Mouse (Mus musculus) thymus, postnatal 10 days (tissue): ENCODE measurements at regions not wholly inside any gene's neighbourhood (a gene's known extent, or its start where the extent isn't known, plus 50 kb on each side); places are given as distances from the start of the nearest gene placed in this dataset.
A peak's percentile ranks its signal among the peaks of the same experiment; 100 is the strongest.

Source experiments
- DNase-seq, 2 experiments: peaks; one replicate each; pipeline ENCODE4 v3.0.0; 2021; ENCODE audit warnings: low spot score in 2 of 2

DNA sequence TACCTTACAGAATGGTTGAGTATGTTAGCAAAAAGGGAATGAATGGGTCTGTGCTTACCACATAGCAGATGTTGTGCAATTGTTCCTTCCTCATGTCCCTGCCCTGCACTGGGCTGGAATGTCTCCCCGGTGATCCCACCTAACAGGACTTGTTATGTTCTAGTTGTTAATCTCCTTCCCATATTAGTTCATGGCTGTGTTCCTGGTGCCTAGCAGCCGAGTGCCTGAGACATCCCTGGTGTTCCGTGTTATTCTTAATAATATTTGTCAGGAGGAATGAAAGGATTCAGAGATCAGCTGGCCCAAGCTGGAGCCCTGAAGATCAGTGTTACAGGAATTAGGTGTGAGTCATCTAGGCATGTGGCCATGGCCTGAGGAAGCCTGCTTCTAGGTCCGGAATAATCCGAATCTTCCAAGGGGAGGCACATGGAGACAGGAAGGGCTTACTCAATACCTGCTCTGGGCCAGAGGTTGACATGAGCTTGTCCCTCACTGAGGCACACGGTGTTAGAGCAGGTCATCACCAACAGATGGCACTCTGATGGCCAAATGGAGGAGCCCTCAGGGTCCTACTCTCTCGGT is 171.2 kb downstream of the 4933412E24Rik start:
- no peak for DNase-seq

DNA sequence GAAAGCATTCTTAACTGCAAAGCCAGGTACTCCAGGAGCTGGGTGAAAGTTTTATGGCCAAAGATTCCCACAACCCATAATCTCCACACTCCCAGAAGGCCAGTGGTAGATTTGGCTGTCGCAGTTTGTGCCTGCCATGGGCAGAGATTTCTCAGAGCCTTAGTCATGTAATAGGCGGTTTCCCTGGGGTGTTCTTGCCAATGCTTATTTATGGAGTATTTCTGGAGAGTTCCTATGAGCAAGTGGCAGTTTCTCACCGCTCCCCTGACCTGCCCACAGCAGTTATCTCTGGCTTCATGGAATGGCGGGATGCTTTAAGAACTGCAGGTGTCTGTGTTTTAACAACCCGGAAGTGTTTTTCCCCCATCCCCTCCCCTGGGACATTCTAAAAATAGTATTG is 179.8 kb downstream of the 4933412E24Rik start:
- DNase-seq = no peak

GRCm38 (mm10) chr15:59833232-59833631 is 183.2 kb downstream of the 4933412E24Rik start:
- DNase-seq = no peak

DNA sequence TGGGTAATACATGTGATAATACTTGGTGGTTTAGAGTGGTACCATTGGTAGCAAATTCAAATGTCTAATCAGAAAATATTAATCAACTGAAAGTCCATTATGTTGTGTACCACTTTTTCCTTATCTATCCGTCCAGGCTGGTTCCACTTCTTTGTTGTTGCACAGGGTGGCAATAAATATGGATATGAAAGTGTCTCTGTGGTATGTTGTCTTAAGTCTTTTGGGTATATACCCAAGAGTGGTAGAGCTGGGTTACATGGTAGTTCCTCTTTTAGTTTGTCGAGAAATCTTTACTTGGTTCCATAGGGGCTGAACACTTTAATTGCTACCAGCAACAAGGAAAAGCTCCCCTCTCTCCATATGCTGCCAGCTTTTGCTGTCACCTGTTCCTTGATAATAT is 184.9 kb downstream of the 4933412E24Rik start:
- DNase-seq = no peak

- DNase-seq = no peak
These were observed 185.6 kb downstream of the 4933412E24Rik start for GRCm38 (mm10) chr15:59830553-59831462.

- DNase-seq = peak; percentile 26 to 67
These were observed 188.0 kb downstream of the 4933412E24Rik start for GRCm38 (mm10) chr15:59828421-59828820.

- no peak for DNase-seq
These were observed 190.1 kb downstream of the 4933412E24Rik start for GRCm38 (mm10) chr15:59826164-59826950.

- no peak for DNase-seq
These were observed 192.5 kb downstream of the 4933412E24Rik start for GRCm38 (mm10) chr15:59823921-59824320.

DNA sequence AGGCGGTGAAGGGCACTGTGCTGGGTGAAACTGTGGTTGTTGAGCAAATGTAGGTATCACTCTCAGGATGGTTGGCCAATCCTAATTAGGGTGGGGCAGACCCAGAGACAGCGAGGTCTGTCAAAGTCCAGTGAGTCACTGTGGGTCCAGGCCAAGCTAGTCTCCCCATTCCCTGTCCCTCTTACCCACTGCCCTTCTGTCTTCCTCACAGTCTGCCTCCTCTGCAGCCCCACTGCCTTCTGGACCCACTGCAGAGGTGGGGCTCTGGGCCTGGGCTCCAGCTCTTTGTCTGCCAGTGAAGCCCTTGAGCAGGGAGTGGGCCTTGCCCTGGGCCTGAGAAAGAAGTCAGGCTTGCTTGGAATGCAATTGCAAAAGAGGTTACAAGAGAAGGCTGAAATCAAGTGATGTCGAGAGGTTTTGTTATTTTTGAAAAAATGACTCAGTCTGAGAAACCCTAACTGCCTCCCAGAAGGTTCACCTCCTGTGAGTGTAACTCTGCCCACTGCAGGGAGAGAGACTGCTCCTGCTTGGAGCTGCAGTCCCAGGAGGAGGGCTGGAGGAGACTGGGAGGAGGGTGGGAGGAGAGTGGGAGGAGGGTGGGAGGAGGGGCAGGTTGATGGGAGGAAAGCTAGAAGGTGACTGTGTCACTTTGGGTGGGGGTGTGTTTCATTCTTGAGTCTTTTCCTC is 193.3 kb downstream of the 4933412E24Rik start:
- no peak for DNase-seq

- no peak for DNase-seq
These were observed 196.1 kb downstream of the 4933412E24Rik start for GRCm38 (mm10) chr15:59820317-59820716.

GRCm38 (mm10) chr15:59816031-59816430 is 200.4 kb downstream of the 4933412E24Rik start:
- no peak for DNase-seq

- no peak for DNase-seq
These were observed 204.8 kb downstream of the 4933412E24Rik start for GRCm38 (mm10) chr15:59811566-59811965.

- DNase-seq = no peak
These were observed 207.1 kb downstream of the 4933412E24Rik start for GRCm38 (mm10) chr15:59809361-59809760.

- DNase-seq = no peak
These were observed 208.7 kb downstream of the 4933412E24Rik start for GRCm38 (mm10) chr15:59807723-59808122.

DNA sequence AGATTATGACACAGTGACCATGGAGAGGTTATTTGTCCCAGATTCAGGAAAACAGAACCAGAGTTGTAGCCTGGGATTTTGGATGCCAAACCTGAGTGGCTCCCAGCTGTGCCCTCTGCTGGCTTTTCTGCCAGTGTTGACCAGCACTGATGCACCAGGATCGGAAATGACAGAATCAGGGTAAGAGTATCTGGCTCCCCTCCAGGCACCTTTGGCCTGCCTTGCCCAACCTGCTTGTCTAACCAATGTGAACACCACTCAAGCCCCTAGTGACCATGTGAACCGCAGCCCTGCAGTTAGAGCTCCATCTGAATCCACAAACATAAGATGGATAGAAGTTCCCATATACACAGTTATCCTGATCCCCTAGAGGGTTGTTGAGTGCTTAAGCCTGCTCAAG is 210.6 kb downstream of the 4933412E24Rik start:
- DNase-seq = no peak

DNA sequence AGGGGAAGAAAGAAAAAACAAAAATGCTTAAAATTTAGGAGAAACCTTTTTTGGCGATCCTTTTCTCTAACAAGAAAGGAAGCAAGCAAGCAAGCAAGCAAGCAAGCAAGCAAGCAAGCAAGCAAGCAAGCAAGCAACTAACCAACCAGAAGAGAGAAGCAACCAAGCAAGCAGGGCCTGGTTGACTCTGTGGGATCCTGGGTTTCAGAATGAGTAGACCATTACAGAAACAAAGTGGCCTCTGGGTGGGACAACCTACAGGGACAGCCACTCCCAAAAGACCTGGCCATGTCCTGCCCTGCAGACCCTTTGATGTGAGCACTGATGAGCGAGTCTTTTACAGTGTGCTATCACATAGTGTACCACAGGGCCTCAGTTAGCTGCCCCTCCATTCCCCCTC is 211.6 kb downstream of the 4933412E24Rik start:
- DNase-seq = no peak

- DNase-seq = no peak
These were observed 212.0 kb downstream of the 4933412E24Rik start for GRCm38 (mm10) chr15:59804394-59804793.

DNA sequence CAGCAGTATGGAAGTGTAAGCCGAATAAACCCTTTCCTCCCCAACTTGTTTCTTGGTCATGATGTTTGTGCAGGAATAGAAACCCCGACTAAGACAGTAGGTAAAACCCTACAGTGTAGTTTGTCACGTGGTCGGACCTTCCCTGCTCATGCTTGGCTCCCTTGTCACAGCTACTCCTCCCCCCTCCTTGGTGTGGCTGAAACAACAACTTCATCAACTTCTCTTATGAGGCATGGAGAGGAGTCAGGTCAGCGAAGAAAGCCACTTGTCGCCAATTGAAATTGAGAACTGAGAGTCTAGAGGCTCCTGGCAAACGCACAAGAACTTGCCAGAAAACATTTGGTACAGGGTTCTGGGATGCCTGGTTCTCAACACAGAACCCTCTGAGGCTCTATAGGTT is 214.1 kb downstream of the 4933412E24Rik start:
- no peak for DNase-seq

- DNase-seq = no peak
These were observed 217.1 kb downstream of the 4933412E24Rik start for GRCm38 (mm10) chr15:59799124-59799815.

DNA sequence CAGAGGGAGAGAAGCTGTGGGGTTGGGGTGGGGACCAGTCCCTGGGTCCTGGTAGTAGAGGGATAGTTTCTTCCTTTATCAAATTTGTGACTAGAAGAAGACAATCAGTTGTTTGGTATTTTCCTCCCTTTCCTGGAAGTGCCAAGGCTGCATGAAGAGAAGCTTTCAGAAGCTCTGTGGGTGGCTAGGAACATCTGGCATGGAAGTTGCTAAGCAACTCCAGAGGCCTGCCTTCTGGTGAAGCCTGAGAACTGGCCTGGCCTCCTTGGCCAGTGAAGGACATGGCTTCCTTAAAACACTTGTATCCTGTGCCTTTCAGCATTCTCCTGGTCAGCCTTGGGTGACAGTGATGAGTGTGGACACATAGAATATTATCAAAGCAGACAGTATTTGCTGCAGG is 217.9 kb downstream of the 4933412E24Rik start:
- DNase-seq = no peak

GRCm38 (mm10) chr15:59795717-59796116 is 220.7 kb downstream of the 4933412E24Rik start:
- DNase-seq = peak in 1 of 2 experiments; percentile 26
